Mouse (Mus musculus) adrenal gland, postnatal 10 days (tissue): ENCODE measurements at regions not wholly inside any gene's neighbourhood (a gene's known extent, or its start where the extent isn't known, plus 50 kb on each side); places are given as distances from the start of the nearest gene placed in this dataset.

Experiments
- DNase-seq: peaks from one replicate; pipeline ENCODE4 v3.0.0; 2021; ENCODE audit warnings: mixed read lengths

- DNase-seq: no peak
Measured at GRCm38 (mm10) chrX:19199531-19199930, 281.6 kb downstream of the Tex13c3 start.

GRCm38 (mm10) chrX:19168983-19169382, 312.1 kb downstream of the Tex13c3 start:
- DNase-seq: no peak

GRCm38 (mm10) chrX:19168546-19168945, 312.6 kb downstream of the Tex13c3 start:
- DNase-seq: no peak

- DNase-seq: peak; percentile 1
Measured at GRCm38 (mm10) chrX:19168111-19168510, 313.0 kb downstream of the Tex13c3 start.

GRCm38 (mm10) chrX:19167121-19167853, 313.8 kb downstream of the Tex13c3 start:
- DNase-seq: peak; percentile 26

- no peak for DNase-seq
Measured at GRCm38 (mm10) chrX:19165891-19166644, 315.1 kb downstream of the Tex13c3 start.

GRCm38 (mm10) chrX:19164151-19164550, 317.0 kb downstream of the Tex13c3 start:
- DNase-seq: no peak

GRCm38 (mm10) chrX:19162958-19163357, 318.2 kb downstream of the Tex13c3 start:
- no peak for DNase-seq

- no peak for DNase-seq
Measured at GRCm38 (mm10) chrX:19162351-19162750, 318.8 kb downstream of the Tex13c3 start.

- no peak for DNase-seq
Measured at GRCm38 (mm10) chrX:19160275-19160930, 320.7 kb downstream of the Tex13c3 start.

- no peak for DNase-seq
Measured at GRCm38 (mm10) chrX:19157464-19158203, 323.5 kb downstream of the Tex13c3 start.

- no peak for DNase-seq
Measured at GRCm38 (mm10) chrX:19153619-19154018, 327.5 kb downstream of the Tex13c3 start.

- no peak for DNase-seq
Measured at GRCm38 (mm10) chrX:19152170-19152861, 328.8 kb downstream of the Tex13c3 start.

GRCm38 (mm10) chrX:19150606-19151005, 330.5 kb downstream of the Tex13c3 start:
- no peak for DNase-seq

GRCm38 (mm10) chrX:19148672-19149071, 332.4 kb downstream of the Tex13c3 start:
- DNase-seq: no peak

GRCm38 (mm10) chrX:19148251-19148650, 332.9 kb downstream of the Tex13c3 start:
- no peak for DNase-seq

GRCm38 (mm10) chrX:19112753-19113152, 368.4 kb downstream of the Tex13c3 start:
- no peak for DNase-seq

GRCm38 (mm10) chrX:19102911-19103310, 378.2 kb downstream of the Tex13c3 start:
- peak; percentile 23 for DNase-seq

- DNase-seq: no peak
Measured at GRCm38 (mm10) chrX:19095960-19096359, 385.2 kb downstream of the Tex13c3 start.

- no peak for DNase-seq
Measured at GRCm38 (mm10) chrX:19084435-19084834, 396.7 kb downstream of the Tex13c3 start.

GRCm38 (mm10) chrX:19080021-19080420, 401.1 kb downstream of the Tex13c3 start:
- no peak for DNase-seq
